Mouse (Mus musculus) kidney, postnatal 10 days (tissue): ENCODE results near the gene Jph3.

Experiments
- DNase-seq: peaks from one replicate; pipeline ENCODE4 v3.0.0; 2021; ENCODE audit warnings: mixed read lengths

The Jph3 gene

DNA sequence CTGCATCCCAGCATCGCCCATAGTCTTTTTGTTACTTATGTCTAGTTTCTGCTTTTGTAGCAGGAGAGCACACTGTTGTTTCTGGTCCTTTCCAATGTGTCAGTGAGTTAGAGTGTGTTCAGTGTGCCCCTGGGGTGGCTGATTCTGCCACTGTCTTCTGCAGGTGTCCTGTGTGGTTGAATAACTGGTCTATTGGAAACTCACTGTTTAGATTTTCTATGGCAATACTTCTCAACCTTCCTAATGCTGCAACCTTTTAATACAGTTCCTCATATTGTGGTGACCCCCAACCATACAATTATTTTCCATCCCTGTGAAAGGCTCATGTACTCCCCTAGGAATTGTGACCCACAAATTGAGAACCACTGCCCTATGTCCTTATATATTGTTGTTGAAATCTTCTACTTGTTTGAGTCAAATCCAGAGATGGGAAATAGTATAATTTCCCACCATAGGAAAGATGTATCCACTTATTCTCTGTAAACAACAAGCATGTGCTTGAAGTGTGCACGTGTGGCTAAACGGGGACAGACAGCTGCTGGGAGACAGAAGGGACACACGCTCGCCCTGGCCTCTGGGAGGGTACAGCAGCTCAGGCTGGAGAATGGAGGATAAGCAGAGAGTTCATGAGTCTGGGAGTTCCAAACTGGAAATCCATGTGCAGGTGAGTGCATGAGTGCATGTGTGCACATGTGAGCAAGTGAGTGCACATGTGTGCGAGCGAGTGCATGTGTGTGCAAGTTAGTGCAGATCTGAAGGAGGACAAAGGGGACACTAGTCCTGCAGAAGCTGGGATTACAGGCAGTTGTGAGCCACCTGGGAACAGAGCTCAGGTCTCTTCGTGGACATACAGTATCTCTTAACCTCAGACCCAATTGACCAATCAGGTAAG lies 112.9 kb downstream of the Jph3 start:
- no peak for DNase-seq

DNA sequence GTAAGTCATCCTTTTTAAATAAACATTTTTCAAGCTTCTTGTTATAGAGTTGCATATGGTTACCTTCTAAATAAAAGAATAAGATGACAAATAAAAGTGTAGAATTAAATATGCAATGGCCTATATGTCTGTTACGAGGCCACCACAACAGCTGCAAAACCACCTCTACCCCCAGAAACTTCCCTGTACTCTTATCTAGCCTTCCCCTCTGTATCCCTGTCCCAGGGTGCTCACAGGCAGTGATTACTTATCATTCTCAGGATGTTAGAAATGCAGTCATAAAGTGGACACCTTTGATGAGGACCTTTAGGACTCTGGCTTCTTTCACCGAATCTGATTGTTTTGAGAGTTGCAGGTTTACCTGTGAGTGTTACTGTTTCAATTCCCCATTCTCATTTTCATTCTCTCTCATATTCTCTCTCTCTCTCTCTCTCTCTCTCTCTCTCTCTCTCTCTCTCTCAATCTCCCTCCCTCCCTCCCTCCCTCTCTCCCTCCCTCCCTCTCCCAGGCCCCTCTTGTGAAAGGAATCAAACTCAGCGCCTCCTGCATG lies 113.8 kb downstream of the Jph3 start:
- DNase-seq, result no peak
